Mouse (Mus musculus): ENCODE measurements at regions not wholly inside any gene's neighbourhood (a gene's known extent, or its start where the extent isn't known, plus 50 kb on each side); places are given as distances from the start of the nearest gene placed in this dataset.

- no peak for DNase-seq (ENCODE audit: low spot score in 2 of 2)
Observed at GRCm38 (mm10) chr13:53903626-53904025, 151.9 kb downstream of the Drd1 start.

GRCm38 (mm10) chr13:53902831-53903230 is 152.7 kb downstream of the Drd1 start:
- DNase-seq (ENCODE audit: low spot score in 2 of 2) = no peak

- no peak for DNase-seq (ENCODE audit: low spot score in 2 of 2)
Observed at GRCm38 (mm10) chr13:53900406-53901025, 155.0 kb downstream of the Drd1 start.

- no peak for DNase-seq (ENCODE audit: low spot score in 2 of 2)
Observed at GRCm38 (mm10) chr13:53898351-53898750, 157.2 kb downstream of the Drd1 start.

GRCm38 (mm10) chr13:53897176-53897575 is 158.3 kb downstream of the Drd1 start:
- no peak for DNase-seq (ENCODE audit: low spot score in 2 of 2)

GRCm38 (mm10) chr13:53888411-53888810 is 167.1 kb downstream of the Drd1 start:
- DNase-seq (ENCODE audit: low spot score in 2 of 2) = no peak

GRCm38 (mm10) chr13:53885756-53886155 is 169.7 kb downstream of the Drd1 start:
- DNase-seq (ENCODE audit: low spot score in 2 of 2) = no peak

- DNase-seq (ENCODE audit: low spot score in 2 of 2) = no peak
Observed at GRCm38 (mm10) chr13:53883206-53883605, 172.3 kb downstream of the Drd1 start.

GRCm38 (mm10) chr13:53880466-53881250 is 174.8 kb downstream of the Drd1 start:
- no peak for DNase-seq (ENCODE audit: low spot score in 2 of 2)

- DNase-seq (ENCODE audit: low spot score in 2 of 2) = no peak
Observed at GRCm38 (mm10) chr13:53875546-53875945, 180.0 kb downstream of the Drd1 start.

GRCm38 (mm10) chr13:53865323-53865722 is 190.2 kb downstream of the Drd1 start:
- DNase-seq (ENCODE audit: low spot score in 2 of 2) = no peak

GRCm38 (mm10) chr13:53862336-53862735 is 193.2 kb downstream of the Drd1 start:
- DNase-seq (ENCODE audit: low spot score in 2 of 2) = peak; percentile 10 to 36

GRCm38 (mm10) chr13:53854196-53854595 is 201.3 kb downstream of the Drd1 start:
- DNase-seq (ENCODE audit: low spot score in 2 of 2) = no peak

GRCm38 (mm10) chr13:53850146-53850545 is 205.4 kb downstream of the Drd1 start:
- no peak for DNase-seq (ENCODE audit: low spot score in 2 of 2)

- no peak for DNase-seq (ENCODE audit: low spot score in 2 of 2)
Observed at GRCm38 (mm10) chr13:53846221-53846620, 209.3 kb downstream of the Drd1 start.

- DNase-seq (ENCODE audit: low spot score in 2 of 2) = peak; percentile 20 to 69
Observed at GRCm38 (mm10) chr13:53845786-53846185, 209.7 kb downstream of the Drd1 start.

GRCm38 (mm10) chr13:53825957-53826580 is 229.4 kb downstream of the Drd1 start:
- peak; percentile 16 to 41 for DNase-seq (ENCODE audit: low spot score in 2 of 2)

- no peak for DNase-seq (ENCODE audit: low spot score in 2 of 2)
Observed at GRCm38 (mm10) chr13:53822061-53822460, 233.4 kb downstream of the Drd1 start.

- DNase-seq (ENCODE audit: low spot score in 2 of 2) = no peak
Observed at GRCm38 (mm10) chr13:53815629-53816028, 239.9 kb downstream of the Drd1 start.

- DNase-seq (ENCODE audit: low spot score in 2 of 2) = no peak
Observed at GRCm38 (mm10) chr13:53814088-53814487, 241.4 kb downstream of the Drd1 start.

- peak in 1 of 2 experiments; percentile 54 for DNase-seq (ENCODE audit: low spot score in 2 of 2)
Observed at GRCm38 (mm10) chr13:53811862-53812261, 243.6 kb downstream of the Drd1 start.

- DNase-seq (ENCODE audit: low spot score in 2 of 2) = no peak
Observed at GRCm38 (mm10) chr13:53811151-53811550, 244.4 kb downstream of the Drd1 start.

All from layer of hippocampus, adult 18-20 months (tissue).